Mouse (Mus musculus): ENCODE measurements around the gene Tsr2.

Gene Tsr2

GRCm38 (mm10) chrX:151096171-151097058 lies at the start of gene Tsr2:
Tsr2 (minus strand) TSS chrX:151096543.
- peak; percentile 46 for DNase-seq (ENCODE audit: low spot score)

- no peak for DNase-seq (ENCODE audit: low spot score)
These were observed 36.4 kb upstream of the Tsr2 start for GRCm38 (mm10) chrX:151132785-151133184.

GRCm38 (mm10) chrX:151130493-151130892 lies 34.1 kb upstream of the Tsr2 start:
- DNase-seq (ENCODE audit: low spot score): no peak

- no peak for DNase-seq (ENCODE audit: low spot score)
These were observed 27.6 kb upstream of the Tsr2 start for GRCm38 (mm10) chrX:151123933-151124332.

- DNase-seq (ENCODE audit: low spot score): no peak
These were observed 21.1 kb upstream of the Tsr2 start for GRCm38 (mm10) chrX:151117432-151117831.

- no peak for DNase-seq (ENCODE audit: low spot score)
These were observed 20.5 kb upstream of the Tsr2 start for GRCm38 (mm10) chrX:151116795-151117194.

- no peak for DNase-seq (ENCODE audit: low spot score)
These were observed 11.1 kb upstream of the Tsr2 start for GRCm38 (mm10) chrX:151107301-151108067.

GRCm38 (mm10) chrX:151087418-151087817 lies 8.9 kb downstream of the Tsr2 start:
- no peak for DNase-seq (ENCODE audit: low spot score)

GRCm38 (mm10) chrX:151085599-151085998 lies 10.7 kb downstream of the Tsr2 start:
- no peak for DNase-seq (ENCODE audit: low spot score)

GRCm38 (mm10) chrX:151076941-151077485 lies 19.3 kb downstream of the Tsr2 start:
- DNase-seq (ENCODE audit: low spot score): no peak

- no peak for DNase-seq (ENCODE audit: low spot score)
These were observed 20.3 kb downstream of the Tsr2 start for GRCm38 (mm10) chrX:151076007-151076406.

- no peak for DNase-seq (ENCODE audit: low spot score)
These were observed 28.5 kb downstream of the Tsr2 start for GRCm38 (mm10) chrX:151067876-151068275.

- no peak for DNase-seq (ENCODE audit: low spot score)
These were observed 30.2 kb downstream of the Tsr2 start for GRCm38 (mm10) chrX:151066071-151066666.

- DNase-seq (ENCODE audit: low spot score): no peak
These were observed 34.6 kb downstream of the Tsr2 start for GRCm38 (mm10) chrX:151061615-151062299.

- DNase-seq (ENCODE audit: low spot score): no peak
These were observed 37.0 kb downstream of the Tsr2 start for GRCm38 (mm10) chrX:151059346-151059745.

GRCm38 (mm10) chrX:151055559-151055958 lies 40.8 kb downstream of the Tsr2 start:
- no peak for DNase-seq (ENCODE audit: low spot score)

GRCm38 (mm10) chrX:151054489-151054888 lies 41.9 kb downstream of the Tsr2 start:
- no peak for DNase-seq (ENCODE audit: low spot score)

GRCm38 (mm10) chrX:151050337-151050736 lies 46.0 kb downstream of the Tsr2 start:
- no peak for DNase-seq (ENCODE audit: low spot score)

- no peak for DNase-seq (ENCODE audit: low spot score)
These were observed 46.6 kb downstream of the Tsr2 start for GRCm38 (mm10) chrX:151049661-151050215.

- no peak for DNase-seq (ENCODE audit: low spot score)
These were observed 48.8 kb downstream of the Tsr2 start for GRCm38 (mm10) chrX:151047431-151048058.
